Mouse (Mus musculus) retina, postnatal 1 day (tissue): ENCODE measurements around the gene Cox19.

Source experiments
- DNase-seq: peaks from one replicate; pipeline ENCODE4 v3.0.0-alpha.2; 2012

Gene Cox19

GRCm38 (mm10) chr5:139326986-139327633 is 24.1 kb downstream of the Cox19 start:
- no peak for DNase-seq

DNA sequence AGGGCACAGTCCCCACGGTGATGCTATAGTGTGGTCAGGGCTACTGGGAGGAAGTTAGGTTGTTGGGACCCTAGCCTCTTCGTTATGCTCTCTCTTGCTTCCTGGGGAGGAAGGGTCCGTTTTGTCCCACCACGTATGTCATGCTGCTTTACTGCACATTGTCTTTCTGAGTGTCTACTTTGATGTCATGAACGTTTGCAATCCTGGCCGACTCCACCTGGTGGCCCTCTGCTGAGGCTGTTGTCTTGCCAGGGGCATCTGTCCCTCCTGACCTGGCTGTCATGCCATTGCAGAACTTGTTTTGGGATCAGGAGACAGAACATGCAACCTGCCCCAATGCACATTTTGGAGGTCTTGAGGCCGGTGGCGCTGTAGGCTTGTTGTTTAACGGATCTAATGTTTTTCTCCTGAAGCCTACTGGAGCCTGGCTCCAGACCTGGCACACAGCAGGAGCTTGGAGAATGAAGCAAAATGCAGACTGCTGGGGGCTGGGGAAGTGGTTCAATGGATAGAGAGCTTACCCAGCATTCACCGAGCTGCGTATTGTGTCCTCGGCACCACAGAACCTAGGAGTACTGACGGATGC is 25.0 kb downstream of the Cox19 start:
- peak; percentile 11 for DNase-seq

GRCm38 (mm10) chr5:139325395-139325966 is 25.7 kb downstream of the Cox19 start, which contains the start of gene Adap1:
Adap1 (minus strand) TSS chr5:139325622.
- peak; percentile 79 for DNase-seq

DNA sequence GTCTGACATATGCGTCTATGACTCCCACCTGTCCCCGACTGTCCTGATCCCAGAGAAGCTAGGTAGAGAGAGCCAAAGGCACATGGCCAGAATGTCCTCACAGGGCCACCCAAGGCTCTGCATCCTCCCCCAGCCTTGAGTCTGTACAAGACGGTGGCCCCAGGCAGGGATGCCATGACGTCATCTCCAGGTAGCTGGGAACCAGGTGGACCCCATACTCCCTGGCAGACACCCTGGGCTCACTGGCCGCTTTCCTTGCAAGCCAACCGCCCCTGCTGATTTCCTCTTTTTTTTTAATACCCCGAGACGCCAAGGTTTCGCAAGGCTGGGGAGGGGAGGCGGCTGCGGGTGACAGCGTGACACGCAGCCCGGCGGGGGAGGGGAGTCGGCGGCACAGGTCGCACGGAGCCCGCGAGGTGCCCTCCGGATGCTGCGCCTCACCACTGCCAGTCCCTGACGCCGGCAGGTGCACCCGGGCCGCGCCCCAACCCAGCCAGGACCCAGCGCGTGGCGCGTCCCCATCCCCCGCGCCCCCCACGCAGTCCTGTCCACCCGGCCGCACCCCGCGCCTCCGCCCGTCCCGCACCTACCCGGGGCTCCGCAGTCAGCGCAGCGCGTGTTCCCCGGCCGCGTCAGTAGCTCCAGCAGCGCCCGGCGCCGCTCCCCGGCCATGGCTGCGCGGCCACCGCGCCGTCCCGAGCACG is 26.4 kb downstream of the Cox19 start:
- no peak for DNase-seq

GRCm38 (mm10) chr5:139324045-139324491 is 27.1 kb downstream of the Cox19 start:
- peak; percentile 40 for DNase-seq

GRCm38 (mm10) chr5:139323260-139323924 is 27.8 kb downstream of the Cox19 start:
- peak; percentile 42 for DNase-seq

DNA sequence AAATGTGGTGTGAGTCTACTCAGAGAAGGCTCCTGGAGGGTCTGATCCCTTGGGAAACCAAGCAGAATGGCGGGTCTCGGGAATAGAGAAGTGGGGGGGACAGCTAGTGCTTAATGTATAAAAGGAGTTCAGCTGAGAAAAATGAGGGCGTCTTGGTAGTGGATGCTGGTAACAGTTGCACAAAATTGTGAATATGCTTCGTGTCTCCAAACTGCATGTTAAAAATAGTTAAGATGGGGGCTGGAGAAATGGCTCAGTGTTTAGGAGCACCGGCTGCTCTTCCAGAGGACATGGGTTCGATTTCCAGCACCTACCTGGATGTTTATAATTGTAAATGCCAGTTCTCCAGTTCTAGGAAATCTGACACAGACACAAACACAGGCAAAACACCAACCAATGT is 29.9 kb downstream of the Cox19 start:
- DNase-seq = no peak

GRCm38 (mm10) chr5:139320424-139320823 is 30.8 kb downstream of the Cox19 start:
- no peak for DNase-seq

- DNase-seq = no peak
Measured at GRCm38 (mm10) chr5:139317751-139318504, 33.3 kb downstream of the Cox19 start.

DNA sequence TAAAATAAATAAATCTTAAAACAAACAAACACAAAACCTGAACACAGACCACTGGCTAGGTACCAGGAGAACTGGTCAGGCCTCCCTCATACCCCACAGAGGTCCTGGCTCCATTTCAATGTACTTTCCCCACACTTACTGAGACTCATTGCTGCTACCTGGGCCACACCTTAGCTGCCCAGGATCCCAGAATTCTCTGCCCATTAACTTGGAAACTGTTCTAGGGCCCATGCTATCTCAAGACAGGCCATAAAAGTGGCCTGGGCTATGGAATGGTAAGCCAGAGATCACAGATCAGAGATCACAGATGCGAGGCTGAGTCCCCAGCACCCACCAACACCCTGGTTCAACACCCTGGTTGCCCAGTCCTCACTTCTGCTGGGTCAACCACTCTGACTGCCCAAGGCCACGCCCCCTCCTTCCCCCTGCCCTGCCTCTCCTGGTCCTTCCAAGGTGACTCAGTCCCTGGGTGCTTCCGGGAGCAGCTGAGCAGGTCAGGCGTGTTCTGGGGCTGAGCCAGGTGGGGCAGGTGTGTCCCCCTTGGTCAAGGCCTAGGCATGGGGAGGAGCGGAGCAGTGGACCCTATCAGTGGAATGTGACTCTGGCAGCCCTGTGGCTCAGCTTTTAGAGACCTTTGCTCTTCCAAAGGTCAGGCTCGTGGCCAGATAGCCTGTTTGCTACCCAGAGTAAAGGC is 34.1 kb downstream of the Cox19 start:
- no peak for DNase-seq

DNA sequence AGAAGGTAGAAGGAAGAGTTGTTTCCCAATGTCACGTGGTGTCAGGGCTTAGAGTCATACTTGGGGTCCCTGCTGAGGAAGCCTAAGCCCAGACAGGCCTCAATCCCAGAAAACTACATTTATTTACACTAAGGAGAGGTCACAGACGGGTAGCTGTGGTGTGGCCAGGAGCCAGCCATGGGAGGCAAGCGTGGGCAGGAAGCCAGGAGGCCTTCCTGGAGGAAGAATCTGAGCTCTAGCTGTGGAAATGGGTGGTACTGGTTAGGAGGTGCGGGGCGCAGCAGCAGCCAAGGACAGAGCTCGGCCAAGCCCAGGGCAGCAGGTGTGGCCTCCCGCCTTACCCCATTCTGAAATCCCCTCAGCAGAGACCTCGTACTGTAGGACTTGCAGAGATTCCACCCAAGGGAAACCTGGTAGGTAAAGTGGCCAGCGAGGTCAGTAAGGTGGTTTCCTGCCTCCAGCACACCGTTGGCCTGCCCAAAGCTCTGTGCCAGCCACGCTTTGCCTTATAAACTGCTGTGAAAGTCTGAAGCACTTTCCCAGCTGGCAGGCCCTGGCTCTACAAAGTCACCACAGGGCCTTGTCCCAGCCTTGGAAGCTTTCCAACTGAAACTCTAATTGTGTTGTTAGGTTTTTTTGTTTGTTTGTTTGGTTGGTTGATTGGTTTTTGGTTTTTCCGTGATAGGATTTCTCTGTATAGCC is 36.1 kb downstream of the Cox19 start:
- no peak for DNase-seq

GRCm38 (mm10) chr5:139313536-139313935 is 37.7 kb downstream of the Cox19 start:
- no peak for DNase-seq

GRCm38 (mm10) chr5:139311822-139312221 is 39.4 kb downstream of the Cox19 start:
- no peak for DNase-seq

DNA sequence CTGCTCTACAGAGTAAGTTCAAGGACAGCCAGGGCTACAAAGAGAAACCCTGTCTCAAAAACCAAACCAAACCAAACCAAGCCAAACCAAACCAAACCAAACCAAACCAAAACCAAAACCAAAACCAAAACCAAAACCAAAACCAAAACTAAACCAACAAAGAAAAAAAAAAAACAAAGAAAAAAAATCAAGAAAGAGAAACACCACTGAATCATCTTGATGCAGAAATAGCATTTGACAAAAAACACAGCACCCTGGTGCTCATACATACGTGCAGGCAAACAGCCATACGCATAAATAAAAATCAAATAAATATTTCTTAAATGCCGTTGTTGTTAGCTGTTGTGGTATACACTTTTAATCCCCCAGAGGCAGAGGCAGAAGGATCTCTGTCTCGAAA is 40.7 kb downstream of the Cox19 start:
- DNase-seq = no peak

DNA sequence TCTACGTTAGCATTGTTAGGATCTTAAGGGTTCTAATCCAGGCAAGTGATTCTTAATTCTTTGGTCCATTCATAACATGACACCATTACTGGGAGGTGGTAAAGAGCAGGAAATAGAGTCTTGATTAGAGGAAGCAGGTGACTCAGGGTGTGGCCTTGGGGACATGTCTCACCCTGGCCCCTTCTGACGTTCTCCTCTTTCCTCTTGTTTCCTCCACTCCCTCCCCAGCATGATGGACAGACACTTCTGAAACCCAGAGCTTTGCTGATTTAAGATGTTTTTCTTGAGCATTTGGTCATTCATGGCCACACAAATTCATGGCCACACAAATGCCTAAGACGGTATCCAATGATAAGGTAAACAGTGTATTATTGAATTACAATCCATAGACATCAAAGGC is 41.3 kb downstream of the Cox19 start:
- no peak for DNase-seq

- DNase-seq = no peak
Measured at GRCm38 (mm10) chr5:139303646-139304061, 47.6 kb downstream of the Cox19 start.

- no peak for DNase-seq
Measured at GRCm38 (mm10) chr5:139302101-139302500, 49.1 kb downstream of the Cox19 start.

- DNase-seq = no peak
Measured at GRCm38 (mm10) chr5:139297745-139298144, 53.5 kb downstream of the Cox19 start.

- DNase-seq = no peak
Measured at GRCm38 (mm10) chr5:139297092-139297491, 54.1 kb downstream of the Cox19 start.

DNA sequence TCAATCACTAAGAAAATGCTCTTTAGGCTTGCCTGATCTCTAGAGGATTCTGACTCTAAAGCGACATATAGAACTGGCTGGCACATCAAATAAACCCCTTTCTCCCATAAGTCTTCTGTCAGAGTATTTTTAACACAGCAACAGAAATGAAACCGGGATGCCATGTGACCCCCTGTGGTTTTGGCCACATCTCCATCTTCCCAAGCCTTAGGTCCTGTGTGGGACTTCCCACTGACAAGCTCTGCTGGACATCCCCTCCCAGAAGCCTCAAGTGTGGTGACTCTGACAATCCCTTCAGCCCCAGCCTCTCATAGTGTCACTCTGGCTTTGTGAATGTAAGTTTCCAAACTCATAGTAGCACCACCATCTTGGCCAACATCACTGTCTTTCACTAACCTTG is 57.1 kb downstream of the Cox19 start:
- no peak for DNase-seq
